Mouse (Mus musculus): ENCODE results near the gene C2cd5. TPM values are rescaled to one million over a fixed set of nuclear protein-coding genes. Genes with fewer than 3 reads are reported as not detected.

C2cd5 gene
- polyA plus RNA-seq, 1 experiment: 6.4 TPM

DNA sequence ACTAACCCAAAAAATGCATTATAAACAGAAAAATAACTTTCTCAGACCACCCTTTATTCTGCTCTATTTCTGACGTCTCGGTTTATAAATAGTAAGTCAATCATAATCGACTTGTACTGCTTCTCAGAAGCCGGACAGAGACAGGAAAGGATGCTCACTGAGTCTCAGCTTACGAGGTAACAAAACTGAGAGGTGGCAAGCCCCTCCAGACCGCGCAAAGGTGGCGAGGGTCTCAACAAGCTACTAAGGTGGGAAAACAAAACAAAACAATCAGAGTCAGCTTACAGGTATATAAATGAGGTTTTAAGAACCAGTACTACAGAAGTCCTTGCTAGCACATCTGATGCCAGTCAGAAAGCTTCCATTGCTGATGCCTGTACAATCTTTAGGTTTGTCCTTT, 30.3 kb downstream of the C2cd5 start:
- H3ac ChIP-seq (ENCODE audit: control insufficient read depth, insufficient read length): no peak overlapping the region
- TF ChIP-seq E2F4 (IDR thresholded peaks at IDR 0.05; ENCODE audit: insufficient read depth) (no peak), MAX (IDR thresholded peaks at IDR 0.05; ENCODE audit: low read depth) (no peak), MYOD1 (IDR thresholded peaks at IDR 0.05; ENCODE audit: control insufficient read depth in 1 of 3, insufficient read length in 2 of 3, low read depth in 2 of 3) (no peak), TCF3 (IDR thresholded peaks at IDR 0.05; ENCODE audit: insufficient read length, low read depth) (no peak), POLR2A (IDR thresholded peaks at IDR 0.05; ENCODE audit: insufficient read length, low read depth) (no peak), MYOG (IDR thresholded peaks at IDR 0.05; ENCODE audit: control insufficient read depth in 1 of 3, insufficient read depth in 1 of 3, insufficient read length in 2 of 3, low read depth in 2 of 3) (no peak), TCF12 (IDR thresholded peaks at IDR 0.05; ENCODE audit: insufficient read depth, poor library complexity, severe bottlenecking) (no peak), REST (IDR thresholded peaks at IDR 0.05; ENCODE audit: insufficient read depth, insufficient read length) (no peak), POLR2AphosphoS2 (IDR thresholded peaks at IDR 0.05; ENCODE audit: insufficient read length, low read depth) (no peak), USF1 (IDR thresholded peaks at IDR 0.05; ENCODE audit: low read depth) (no peak), SRF (IDR thresholded peaks at IDR 0.05; ENCODE audit: control insufficient read depth, insufficient read length, low read depth) (no peak), CEBPB (IDR thresholded peaks at IDR 0.05; ENCODE audit: insufficient read depth, poor library complexity, severe bottlenecking) (no peak)
- H3K79me2 ChIP-seq (ENCODE audit: control insufficient read depth, insufficient read depth): no peaks in the 10 kb centered on the region
- H3K4me3 ChIP-seq: no peak overlapping the region
- H3K27me3 ChIP-seq (ENCODE audit: control insufficient read depth, insufficient read depth, insufficient read length): no peaks in the 10 kb centered on the region
- no peak overlapping the region for H3K4me2 ChIP-seq (ENCODE audit: low read depth)
- peaks cover 4% of the 10 kb centered on the region for H3K36me3 ChIP-seq (ENCODE audit: control insufficient read depth, insufficient read depth)

GRCm38 (mm10) chr6:143068181-143068915, 31.6 kb downstream of the C2cd5 start:
- TF ChIP-seq POLR2AphosphoS2 (IDR thresholded peaks at IDR 0.05; ENCODE audit: insufficient read length, low read depth) (no peak), MYOD1 (IDR thresholded peaks at IDR 0.05; ENCODE audit: control insufficient read depth in 1 of 3, insufficient read length in 2 of 3, low read depth in 2 of 3) (no peak), E2F4 (IDR thresholded peaks at IDR 0.05; ENCODE audit: insufficient read depth) (no peak), MAX (IDR thresholded peaks at IDR 0.05; ENCODE audit: low read depth) (no peak)
- Histone ChIP-seq H3K4me2 (ENCODE audit: low read depth) (no peak overlapping the region), H3K27me3 (ENCODE audit: control insufficient read depth, insufficient read depth, insufficient read length) (no peaks in the 10 kb centered on the region)

GRCm38 (mm10) chr6:143067654-143068053, 32.3 kb downstream of the C2cd5 start:
- H3K27me3 ChIP-seq (ENCODE audit: control insufficient read depth, insufficient read depth, insufficient read length): no peaks in the 10 kb centered on the region
- H3K36me3 ChIP-seq (ENCODE audit: control insufficient read depth, insufficient read depth): no peaks in the 10 kb centered on the region
- H3K79me2 ChIP-seq (ENCODE audit: control insufficient read depth, insufficient read depth): no peaks in the 10 kb centered on the region
- no peak overlapping the region for H3K4me2 ChIP-seq (ENCODE audit: low read depth)
- no peak overlapping the region for H3K4me3 ChIP-seq
- H3ac ChIP-seq (ENCODE audit: control insufficient read depth, insufficient read length): no peak overlapping the region
- TF ChIP-seq POLR2A (IDR thresholded peaks at IDR 0.05; ENCODE audit: insufficient read length, low read depth): no peak
- no peak for TF ChIP-seq USF1 (IDR thresholded peaks at IDR 0.05; ENCODE audit: low read depth)
- TF ChIP-seq MYOD1 (IDR thresholded peaks at IDR 0.05; ENCODE audit: control insufficient read depth in 1 of 3, insufficient read length in 2 of 3, low read depth in 2 of 3): no peak
- TF ChIP-seq SRF (IDR thresholded peaks at IDR 0.05; ENCODE audit: control insufficient read depth, insufficient read length, low read depth): no peak
- TF ChIP-seq TCF12 (IDR thresholded peaks at IDR 0.05; ENCODE audit: insufficient read depth, poor library complexity, severe bottlenecking): no peak
- TF ChIP-seq MYOG (IDR thresholded peaks at IDR 0.05; ENCODE audit: control insufficient read depth in 1 of 3, insufficient read depth in 1 of 3, insufficient read length in 2 of 3, low read depth in 2 of 3): no peak
- TF ChIP-seq TCF3 (IDR thresholded peaks at IDR 0.05; ENCODE audit: insufficient read length, low read depth): no peak

More at GRCm38 (mm10) chr6:143068181-143068915, 31.6 kb downstream of the C2cd5 start:
- Histone ChIP-seq H3K36me3 (ENCODE audit: control insufficient read depth, insufficient read depth) (no peaks in the 10 kb centered on the region), H3K4me3 (no peak overlapping the region), H3ac (ENCODE audit: control insufficient read depth, insufficient read length) (no peak overlapping the region), H3K79me2 (ENCODE audit: control insufficient read depth, insufficient read depth) (no peaks in the 10 kb centered on the region)

- Histone ChIP-seq H3K4me3 (no peak overlapping the region), H3K79me2 (ENCODE audit: control insufficient read depth, insufficient read depth) (no peaks in the 10 kb centered on the region), H3ac (ENCODE audit: control insufficient read depth, insufficient read length) (no peak overlapping the region), H3K27me3 (ENCODE audit: control insufficient read depth, insufficient read depth, insufficient read length) (no peaks in the 10 kb centered on the region), H3K36me3 (ENCODE audit: control insufficient read depth, insufficient read depth) (no peaks in the 10 kb centered on the region), H3K4me2 (ENCODE audit: low read depth) (no peak overlapping the region)
- TF ChIP-seq POLR2A (IDR thresholded peaks at IDR 0.05; ENCODE audit: insufficient read length, low read depth): no peak
- no peak for TF ChIP-seq TCF12 (IDR thresholded peaks at IDR 0.05; ENCODE audit: insufficient read depth, poor library complexity, severe bottlenecking)
- TF ChIP-seq TCF3 (IDR thresholded peaks at IDR 0.05; ENCODE audit: insufficient read length, low read depth): no peak
- TF ChIP-seq E2F4 (IDR thresholded peaks at IDR 0.05; ENCODE audit: insufficient read depth): no peak
- TF ChIP-seq REST (IDR thresholded peaks at IDR 0.05; ENCODE audit: insufficient read depth, insufficient read length): no peak
- TF ChIP-seq MYOD1 (IDR thresholded peaks at IDR 0.05; ENCODE audit: control insufficient read depth in 1 of 3, insufficient read length in 2 of 3, low read depth in 2 of 3): no peak
- no peak for TF ChIP-seq SRF (IDR thresholded peaks at IDR 0.05; ENCODE audit: control insufficient read depth, insufficient read length, low read depth)
- TF ChIP-seq MYOG (IDR thresholded peaks at IDR 0.05; ENCODE audit: control insufficient read depth in 1 of 3, insufficient read depth in 1 of 3, insufficient read length in 2 of 3, low read depth in 2 of 3): no peak
- TF ChIP-seq CEBPB (IDR thresholded peaks at IDR 0.05; ENCODE audit: insufficient read depth, poor library complexity, severe bottlenecking): no peak
Observed at GRCm38 (mm10) chr6:143066859-143067258, 33.1 kb downstream of the C2cd5 start.

- Histone ChIP-seq H3K4me3 (no peak overlapping the region), H3ac (ENCODE audit: control insufficient read depth, insufficient read length) (no peak overlapping the region), H3K79me2 (ENCODE audit: control insufficient read depth, insufficient read depth) (no peaks in the 10 kb centered on the region), H3K27me3 (ENCODE audit: control insufficient read depth, insufficient read depth, insufficient read length) (no peaks in the 10 kb centered on the region), H3K36me3 (ENCODE audit: control insufficient read depth, insufficient read depth) (no peaks in the 10 kb centered on the region), H3K4me2 (ENCODE audit: low read depth) (no peak overlapping the region)
- TF ChIP-seq REST (IDR thresholded peaks at IDR 0.05; ENCODE audit: insufficient read depth, insufficient read length) (no peak), MYOD1 (IDR thresholded peaks at IDR 0.05; ENCODE audit: control insufficient read depth in 1 of 3, insufficient read length in 2 of 3, low read depth in 2 of 3) (peak in 1 of 3 experiments; percentile 14), MAX (IDR thresholded peaks at IDR 0.05; ENCODE audit: low read depth) (no peak)
Observed at GRCm38 (mm10) chr6:143064047-143064446, 35.9 kb downstream of the C2cd5 start.
